Mouse (Mus musculus) large intestine, adult 2 months (tissue): ENCODE measurements around the gene Flii. TPM values are rescaled to one million over a fixed set of nuclear protein-coding genes. Genes with fewer than 3 reads are reported as not detected.

Experiments
- DNase-seq: peaks from one replicate; pipeline ENCODE4 v3.0.0-alpha.2; 2012; ENCODE audit warnings: low read depth, low spot score
- WGBS: fragments of 180-500 bp; shearing (Covaris S2); methylation state at CpG from one replicate; pipeline ENCODE4 v1.1.7; 2018; 5-methylcytosine and 5-hydroxymethylcytosine counted together
- polyA plus RNA-seq: library from polyadenylated mRNA; depleted of rRNA; stranded (reverse); fragments of >200 nt; gene quantifications from 2 replicates; pipeline ENCODE4 v1.2.3, GENCODE M21; 2012

The Flii gene
- polyA plus RNA-seq, 1 experiment = 230 TPM

- DNase-seq = no peak
- 2% methylated on average over 12 of the region's 12 CpGs for WGBS
Observed at GRCm38 (mm10) chr11:60727392-60728140, 503 bp upstream of the Flii start.

GRCm38 (mm10) chr11:60719263-60719662 is 7.8 kb downstream of the Flii start:
- 51% methylated on average over 5 of the region's 5 CpGs for WGBS
- no peak for DNase-seq

- DNase-seq = no peak
- WGBS = 82% methylated on average over 5 of the region's 5 CpGs
Observed at GRCm38 (mm10) chr11:60715833-60716232, 11.2 kb downstream of the Flii start.

GRCm38 (mm10) chr11:60712639-60713255 is 14.3 kb downstream of the Flii start:
- no peak for DNase-seq
- WGBS = 90% methylated on average over 13 of the region's 13 CpGs

- 92% methylated on average over 18 of the region's 18 CpGs for WGBS
- no peak for DNase-seq
Observed at GRCm38 (mm10) chr11:60712040-60712439, 15.0 kb downstream of the Flii start.

- WGBS = 92% methylated on average over 17 of the region's 17 CpGs
- no peak for DNase-seq
Observed at GRCm38 (mm10) chr11:60711218-60711617, 15.8 kb downstream of the Flii start.

- WGBS = 93% methylated on average over 45 of the region's 45 CpGs
- DNase-seq = no peak
Observed at GRCm38 (mm10) chr11:60709481-60710465, 17.3 kb downstream of the Flii start.

GRCm38 (mm10) chr11:60708631-60709030 is 18.4 kb downstream of the Flii start:
- 91% methylated on average over 10 of the region's 10 CpGs for WGBS
- no peak for DNase-seq

- DNase-seq = peak; percentile 86
- 3% methylated on average over 3 of the region's 3 CpGs for WGBS
Observed at GRCm38 (mm10) chr11:60707672-60708071, 19.4 kb downstream of the Flii start.

- no peak for DNase-seq
- WGBS = 83% methylated on average over 14 of the region's 14 CpGs
Observed at GRCm38 (mm10) chr11:60706696-60707480, 20.2 kb downstream of the Flii start.

- DNase-seq = no peak
- WGBS = 94% methylated on average over 7 of the region's 7 CpGs
Observed at GRCm38 (mm10) chr11:60706076-60706475, 21.0 kb downstream of the Flii start.

GRCm38 (mm10) chr11:60705255-60705654 is 21.8 kb downstream of the Flii start:
- DNase-seq = no peak
- WGBS = 89% methylated on average over 3 of the region's 3 CpGs

GRCm38 (mm10) chr11:60704023-60704880 is 22.8 kb downstream of the Flii start:
- 95% methylated on average over 19 of the region's 19 CpGs for WGBS
- no peak for DNase-seq

- DNase-seq = peak; percentile 29
- 28% methylated on average over 4 of the region's 4 CpGs for WGBS
Observed at GRCm38 (mm10) chr11:60703131-60703530, 23.9 kb downstream of the Flii start.

- WGBS = 66% methylated on average over 4 of the region's 4 CpGs
- DNase-seq = no peak
Observed at GRCm38 (mm10) chr11:60701611-60702010, 25.5 kb downstream of the Flii start.

- no peak for DNase-seq
- WGBS = 31% methylated on average over 12 of the region's 12 CpGs
Observed at GRCm38 (mm10) chr11:60700320-60701185, 26.5 kb downstream of the Flii start.

- under 1% methylated on average over 70 of the region's 73 CpGs for whole genome bisulfite sequencing
- peak; percentile 71 for DNase-seq
Observed at GRCm38 (mm10) chr11:60699524-60700075, 27.5 kb downstream of the Flii start, which contains the start of gene Llgl1. TSS of gene Llgl1 (plus strand) at chr11:60699723.
